Mouse (Mus musculus): ENCODE measurements around the gene Mrps11.

- TF ChIP-seq CTCF (IDR thresholded peaks at IDR 0.05; ENCODE audit: extremely low read depth, insufficient read depth, low read length) (no peak), POLR2A (IDR thresholded peaks at IDR 0.05; ENCODE audit: extremely low read depth, insufficient read depth, low read length) (no peak)
Observed at GRCm38 (mm10) chr7:78835656-78836055, 52.7 kb downstream of the Mrps11 start.
